Mouse (Mus musculus): ENCODE results near the gene Ms4a4a.
"Not testable (repeated sequence)": the region's sequence is repeated elsewhere in the genome, so short reads cannot be mapped to it uniquely, and the experiment has no call there.

The Ms4a4a gene

DNA sequence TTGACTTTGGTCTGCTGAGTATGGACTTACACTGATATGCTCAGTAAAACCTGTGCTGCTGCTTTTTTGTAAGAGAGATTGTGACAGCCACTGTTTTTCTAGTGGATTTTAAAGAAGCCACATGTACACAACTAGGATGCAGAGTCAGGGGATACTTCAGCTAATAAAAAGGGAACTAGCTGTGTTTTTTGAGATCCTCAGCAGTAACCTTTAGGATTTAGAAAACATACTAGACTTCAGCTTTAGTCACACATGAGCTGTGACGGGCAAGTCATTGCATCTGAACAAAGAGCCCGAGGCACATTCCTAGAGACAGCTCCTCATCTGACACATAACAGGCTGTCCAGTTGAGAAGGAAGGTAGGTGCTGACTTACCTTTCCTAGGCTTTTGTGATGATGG lies at the start of gene Ms4a4a:
Gene Ms4a4a (plus strand): TSS at position 251 of the 400 bp plus-strand sequence.
- no peak for DNase-seq (ENCODE audit: low spot score in 2 of 2)

DNA sequence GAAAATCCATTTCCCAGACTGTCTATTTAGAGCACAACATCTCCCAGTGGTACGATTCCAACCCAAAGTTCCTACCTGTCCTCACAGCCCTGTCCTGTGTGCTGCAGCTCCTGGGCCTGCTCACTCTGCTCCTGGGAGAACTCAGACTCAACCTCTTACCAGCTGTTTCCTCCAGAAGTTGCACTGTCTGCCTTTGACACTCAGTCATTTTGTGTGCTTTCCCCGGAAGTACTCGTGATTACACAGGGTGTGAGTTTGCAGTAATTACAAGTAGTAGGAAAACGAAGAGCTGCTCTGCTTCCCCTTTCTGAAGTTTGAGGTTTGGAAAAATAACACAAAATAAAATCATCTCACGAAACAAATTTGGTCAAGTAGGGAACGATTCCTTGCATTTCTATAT lies 39.4 kb upstream of the Ms4a4a start, which contains the start of gene Ms4a7:
Gene Ms4a7 (minus strand): TSS at position 215 of the 400 bp plus-strand sequence.
- DNase-seq (ENCODE audit: low spot score in 2 of 2): no peak

DNA sequence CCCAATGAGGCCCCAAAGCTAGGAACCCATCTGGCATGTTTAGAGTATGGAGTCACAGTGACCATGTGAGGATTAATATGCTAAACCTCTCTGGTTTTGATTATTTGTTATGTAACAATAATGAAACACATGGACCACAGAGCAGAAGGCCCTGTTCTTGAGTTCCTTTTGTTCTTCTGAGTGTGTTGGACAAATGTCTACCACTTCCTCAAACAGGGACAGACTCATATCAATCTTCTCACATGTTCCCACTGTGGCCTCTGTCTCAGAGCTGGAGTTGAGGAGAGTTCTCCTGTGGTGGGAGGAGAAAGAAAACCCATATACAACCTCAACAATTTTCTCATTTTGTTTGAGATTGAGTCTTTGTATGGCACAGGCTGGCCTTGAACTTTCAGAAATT lies 32.2 kb upstream of the Ms4a4a start:
- no peak for DNase-seq (ENCODE audit: low spot score in 2 of 2)

DNA sequence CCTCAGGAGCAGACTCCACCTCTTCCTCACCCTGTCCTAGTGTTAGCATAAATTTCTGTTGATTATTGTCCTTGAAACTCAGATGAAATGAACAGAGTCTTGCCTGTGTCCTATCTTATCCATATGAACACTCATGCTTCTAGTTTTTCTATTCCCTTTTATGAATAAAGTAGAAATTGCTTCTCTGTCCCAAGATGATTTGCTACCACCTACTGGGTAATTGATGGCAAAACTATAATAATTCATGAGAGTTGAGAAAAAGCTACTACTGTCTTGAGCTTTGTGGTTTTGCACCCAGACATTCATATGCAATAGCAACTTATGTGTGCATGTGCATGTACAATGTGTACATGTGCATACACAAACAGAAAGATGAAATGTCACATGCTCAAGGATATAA lies 31.3 kb upstream of the Ms4a4a start:
- no peak for DNase-seq (ENCODE audit: low spot score in 2 of 2)

DNA sequence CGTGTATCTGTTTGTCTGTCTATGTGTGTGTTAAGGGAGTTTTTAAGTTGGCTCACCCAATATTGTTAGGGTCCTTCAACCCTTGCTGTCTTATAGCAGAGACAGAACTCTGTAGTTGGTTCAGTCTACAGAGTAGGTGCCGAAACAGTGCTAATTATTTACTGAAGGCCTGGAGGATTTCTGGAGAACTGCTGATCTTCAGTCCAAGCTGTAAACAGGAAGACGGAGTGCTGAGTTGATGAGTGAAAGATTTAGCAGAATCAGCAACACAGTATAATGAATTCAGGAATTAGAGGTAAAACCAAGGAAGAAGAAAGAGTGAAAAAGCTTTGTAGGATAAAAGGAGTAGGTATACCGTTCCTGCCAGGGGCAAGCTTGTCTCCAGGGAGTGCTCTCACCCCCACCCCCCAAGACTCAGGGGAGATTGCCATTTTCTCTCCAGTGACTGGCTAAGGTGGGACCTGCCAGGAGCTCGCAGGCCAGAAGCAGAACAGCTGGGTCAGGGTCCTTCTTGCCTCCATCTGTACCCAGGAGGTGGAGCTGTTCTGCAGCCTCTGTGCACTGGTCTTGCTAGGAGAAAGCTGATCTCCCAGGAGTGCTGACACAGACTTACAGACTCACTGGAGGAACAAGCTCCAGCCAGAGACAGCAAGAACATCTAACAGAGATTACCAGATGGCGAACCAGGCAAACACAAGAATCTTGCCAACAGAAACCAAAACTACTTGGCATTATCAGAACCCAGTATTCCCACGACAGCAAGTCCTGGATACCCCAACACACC lies 25.4 kb upstream of the Ms4a4a start:
- no peak for DNase-seq (ENCODE audit: low spot score in 2 of 2)

DNA sequence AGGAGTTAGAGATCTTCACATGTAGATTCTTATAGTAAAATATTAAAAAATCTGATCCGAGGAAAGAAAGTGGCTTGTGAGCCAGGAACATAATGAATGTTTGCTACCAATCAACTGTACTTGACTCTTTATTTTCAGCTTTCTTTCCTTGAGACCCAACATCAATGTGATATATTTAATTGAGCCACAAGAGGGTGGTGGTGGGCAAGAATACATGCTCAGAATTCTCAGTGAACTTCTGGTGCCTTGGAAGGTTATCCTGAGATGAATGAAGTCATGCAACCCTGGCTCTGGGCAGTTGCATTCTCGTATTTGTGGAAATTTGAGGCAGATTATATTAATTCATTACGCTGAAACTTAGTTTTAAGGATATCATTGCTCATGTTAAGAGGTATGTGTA lies 23.4 kb upstream of the Ms4a4a start:
- DNase-seq (ENCODE audit: low spot score in 2 of 2): no peak

DNA sequence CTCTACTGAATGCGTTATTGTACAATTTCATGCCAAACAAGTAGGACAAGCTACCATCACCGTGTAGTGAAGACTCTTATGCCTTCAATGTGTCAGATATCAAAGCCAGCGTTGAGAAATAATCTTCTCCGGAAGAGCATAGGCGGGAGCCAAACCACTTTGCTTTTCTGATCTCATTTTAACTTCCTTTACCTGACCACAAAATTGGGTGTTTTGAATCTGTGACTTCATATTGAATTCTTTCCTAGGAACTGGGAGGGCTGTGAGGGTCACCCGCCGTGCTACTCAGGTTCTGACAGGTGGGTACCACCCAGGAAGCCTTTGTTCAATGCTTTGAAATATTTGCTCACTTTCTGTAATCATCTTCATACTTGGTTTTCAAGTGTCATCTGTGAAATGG lies 19.6 kb upstream of the Ms4a4a start:
- no peak for DNase-seq (ENCODE audit: low spot score in 2 of 2)

DNA sequence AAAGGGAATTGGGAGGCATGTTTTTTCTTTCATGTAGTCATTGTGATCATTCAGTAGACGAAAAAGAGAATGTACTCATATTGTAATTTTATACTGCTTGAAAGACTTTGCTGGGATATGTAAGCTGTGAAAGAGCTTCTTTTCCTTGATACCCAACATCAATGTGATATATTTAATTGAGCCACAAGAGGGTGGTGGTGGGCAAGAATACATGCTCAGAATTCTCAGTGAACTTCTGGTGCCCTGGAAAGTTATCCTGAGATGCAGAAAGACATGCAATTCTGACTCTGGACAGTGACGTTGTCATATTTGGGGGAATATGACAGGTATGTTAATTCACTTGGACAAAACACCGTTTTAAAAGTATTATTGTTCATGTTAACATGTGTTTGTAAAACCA lies 15.2 kb upstream of the Ms4a4a start:
- DNase-seq (ENCODE audit: low spot score in 2 of 2): no peak

DNA sequence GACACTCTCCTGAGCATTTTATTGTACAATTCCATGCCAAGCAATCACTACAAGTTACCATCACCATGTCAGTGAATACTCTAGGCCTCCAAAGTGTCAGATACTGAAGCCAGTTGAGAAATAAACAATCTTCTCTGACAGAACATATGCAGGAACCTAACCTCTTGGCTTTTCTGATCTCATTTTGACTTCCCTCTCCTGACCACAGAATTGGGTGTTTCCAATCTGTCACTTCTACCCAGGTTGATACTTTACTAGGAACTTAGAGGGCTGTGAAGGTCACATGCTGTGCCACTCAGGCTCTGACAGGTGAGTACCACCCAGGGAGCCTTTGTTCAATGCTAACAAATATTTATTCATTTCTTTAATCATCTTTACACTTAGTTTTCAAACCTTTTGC lies 13.3 kb upstream of the Ms4a4a start:
- no peak for DNase-seq (ENCODE audit: low spot score in 2 of 2)

DNA sequence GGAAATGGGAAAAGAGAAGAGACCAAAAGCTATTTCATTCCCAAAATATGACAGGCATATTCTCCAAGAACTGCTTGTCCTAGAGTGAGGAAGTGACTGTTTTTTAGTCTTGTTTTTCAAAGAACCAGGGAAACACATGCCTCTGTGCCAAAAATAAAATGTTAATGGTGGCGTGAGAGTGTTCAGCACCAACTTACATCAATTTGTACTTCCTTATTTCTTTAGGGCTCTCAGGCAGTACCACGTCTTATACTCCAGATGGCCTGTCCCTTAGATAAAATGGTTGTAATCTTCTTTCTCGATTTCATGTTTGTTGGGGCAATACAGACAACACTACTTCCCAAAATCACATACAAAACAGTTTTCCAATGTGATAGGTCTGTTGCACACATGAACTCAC lies 7.0 kb upstream of the Ms4a4a start:
- DNase-seq (ENCODE audit: low spot score in 2 of 2): no peak

DNA sequence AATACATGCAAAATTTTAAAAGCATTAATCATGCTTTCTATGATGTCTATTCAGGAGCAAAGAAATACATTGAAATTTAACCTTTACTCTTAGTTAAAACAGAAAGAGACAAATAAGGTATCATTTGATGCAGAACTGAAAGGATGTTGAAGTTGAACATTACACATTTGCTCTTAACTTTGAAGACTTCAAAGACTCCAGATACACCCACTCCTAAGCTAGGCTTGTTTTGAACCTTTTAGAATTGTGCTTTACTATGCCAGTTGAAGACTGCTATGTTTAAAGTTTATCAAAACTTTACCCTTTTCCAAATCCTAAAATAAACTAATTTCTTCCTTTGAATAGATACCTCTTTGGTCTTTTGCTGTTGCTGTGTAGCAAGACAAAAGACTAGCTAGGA lies 4.1 kb upstream of the Ms4a4a start:
- DNase-seq (ENCODE audit: low spot score in 2 of 2): no peak

DNA sequence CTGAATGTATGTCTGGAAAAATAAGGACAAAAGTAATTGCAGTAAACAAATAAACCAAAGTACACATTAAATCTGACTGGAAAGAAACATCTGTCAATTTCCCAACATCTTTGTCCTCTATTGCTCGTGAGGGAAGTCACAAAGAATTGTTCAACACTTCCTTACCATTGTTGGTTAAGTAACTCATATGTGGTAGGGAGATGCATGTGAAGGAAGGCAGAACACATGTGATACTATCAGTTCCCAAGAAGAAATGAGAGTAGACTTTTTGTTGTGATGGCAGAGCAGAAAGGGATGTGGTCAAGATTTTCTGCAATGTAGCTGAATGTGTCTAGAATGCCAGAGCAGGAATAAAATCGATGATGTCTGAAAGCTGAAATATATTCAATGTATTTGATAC lies 1.1 kb downstream of the Ms4a4a start:
- no peak for DNase-seq (ENCODE audit: low spot score in 2 of 2)

DNA sequence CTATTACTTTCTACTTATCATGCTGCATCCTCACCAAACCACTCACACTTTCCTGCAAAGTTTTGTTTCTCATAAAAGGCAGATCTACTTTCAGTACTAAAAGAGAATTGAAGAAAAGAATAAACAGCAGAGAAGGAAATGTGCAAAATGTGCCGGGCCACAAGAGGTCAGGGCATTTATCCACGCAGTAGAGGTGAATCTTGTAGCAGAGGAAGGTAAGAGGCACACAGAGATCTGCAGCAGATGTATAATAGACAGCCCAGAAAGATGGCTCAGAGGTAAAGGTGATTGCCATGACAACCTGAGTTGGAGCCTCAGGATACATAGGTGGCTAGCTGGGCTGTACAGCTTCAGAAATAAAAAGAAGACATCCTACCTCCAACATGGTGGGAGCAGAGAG lies 11.8 kb downstream of the Ms4a4a start:
- DNase-seq (ENCODE audit: low spot score in 2 of 2): no peak

DNA sequence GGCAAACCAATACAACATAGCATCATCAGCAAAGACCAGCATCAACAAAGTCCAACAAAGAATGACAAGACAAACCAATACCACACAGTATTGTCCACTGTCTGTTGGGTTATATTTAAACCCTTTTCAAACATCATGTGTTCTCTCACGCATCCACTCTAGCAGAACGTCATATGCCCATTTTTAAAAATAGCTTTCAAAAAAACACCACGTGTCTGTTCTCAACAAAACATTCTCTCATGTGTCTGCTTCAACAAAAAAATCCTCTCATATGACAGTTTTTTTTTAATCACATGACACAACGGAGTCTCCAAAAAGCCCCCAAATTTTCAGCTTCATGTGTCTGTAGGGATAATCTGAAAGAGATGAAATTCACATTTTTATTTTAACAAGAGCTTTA lies 12.4 kb downstream of the Ms4a4a start:
- no peak for DNase-seq (ENCODE audit: low spot score in 2 of 2)

DNA sequence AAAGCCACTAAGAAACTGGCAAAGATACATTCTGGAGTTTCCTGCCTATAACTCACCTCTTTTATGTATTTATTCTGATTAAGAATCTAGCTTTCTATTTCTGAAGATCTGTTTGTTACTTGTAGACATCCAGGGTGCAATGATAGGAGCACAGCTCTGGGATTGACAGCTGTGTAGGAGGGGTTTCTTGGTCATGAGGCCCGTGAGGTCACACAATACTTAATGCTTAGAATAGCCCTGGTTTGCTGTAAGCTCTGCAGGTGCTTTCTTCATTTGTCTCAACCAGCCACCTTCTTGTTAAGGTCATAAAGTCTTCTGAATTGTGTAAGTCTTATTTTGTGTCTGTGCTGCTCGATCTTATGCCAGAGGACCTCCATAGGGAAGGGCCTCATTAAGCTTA lies 13.6 kb downstream of the Ms4a4a start:
- no peak for DNase-seq (ENCODE audit: low spot score in 2 of 2)

DNA sequence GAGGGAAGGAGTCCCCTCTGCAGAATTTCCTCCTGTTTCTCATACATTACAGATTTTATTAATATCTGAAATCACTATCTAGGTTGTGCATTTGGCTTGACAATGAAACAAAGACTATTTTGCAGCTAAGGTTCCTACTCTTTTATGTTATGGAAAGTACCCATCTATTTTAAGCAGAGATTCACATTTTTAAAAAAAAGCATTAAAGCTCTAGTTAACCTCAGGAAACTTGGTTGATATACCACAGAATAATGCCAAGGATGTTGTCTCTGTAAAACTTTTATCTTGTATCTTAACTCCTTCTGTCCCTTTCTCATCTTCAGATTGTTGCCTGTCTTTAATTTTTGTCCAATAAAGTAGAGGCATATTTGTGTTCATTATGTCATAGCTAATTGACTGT lies 20.4 kb downstream of the Ms4a4a start:
- no peak for DNase-seq (ENCODE audit: low spot score in 2 of 2)

DNA sequence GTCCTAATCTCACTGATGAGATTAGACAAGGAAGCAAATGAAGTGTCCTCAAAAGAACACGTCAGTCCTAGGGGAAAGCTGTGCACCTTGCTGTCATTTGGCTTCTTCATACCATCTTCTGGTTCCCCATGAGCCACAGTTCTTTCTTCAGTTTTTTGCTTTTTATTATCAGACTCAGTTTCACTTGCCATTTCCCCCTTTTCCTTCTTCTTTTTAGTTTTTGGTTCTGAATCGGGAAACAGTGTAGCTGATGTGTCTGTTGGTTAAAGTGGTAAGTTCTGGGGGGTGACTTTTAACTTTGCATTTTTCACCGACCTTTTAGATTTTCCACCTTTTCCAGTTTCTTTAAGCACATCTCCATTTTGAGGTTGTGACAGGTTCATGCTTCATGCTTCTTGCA lies 29.2 kb downstream of the Ms4a4a start, which contains the start of gene Ms4a4c:
Gene Ms4a4c (plus strand): TSS at position 244 of the 400 bp plus-strand sequence.
- DNase-seq (ENCODE audit: low spot score in 2 of 2): no peak

DNA sequence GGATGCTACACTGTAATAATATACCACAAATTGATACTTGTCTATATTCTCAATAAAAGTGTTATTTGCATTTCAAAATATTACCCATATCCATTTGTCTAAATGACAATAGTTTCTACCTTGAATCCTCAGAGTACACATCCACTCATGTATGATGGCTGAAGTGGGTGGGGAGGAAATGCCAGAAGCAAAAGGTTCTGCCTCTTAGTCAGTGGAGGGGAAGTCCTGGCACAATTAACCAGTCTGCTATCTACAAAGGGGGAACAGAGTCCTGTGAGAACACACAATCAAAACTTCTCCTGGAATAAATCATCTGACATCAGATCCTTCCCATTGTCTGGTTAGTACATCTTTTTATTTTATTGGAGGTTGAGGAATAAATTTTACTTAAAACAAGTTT lies 32.1 kb downstream of the Ms4a4a start:
- DNase-seq (ENCODE audit: low spot score in 2 of 2): no peak

DNA sequence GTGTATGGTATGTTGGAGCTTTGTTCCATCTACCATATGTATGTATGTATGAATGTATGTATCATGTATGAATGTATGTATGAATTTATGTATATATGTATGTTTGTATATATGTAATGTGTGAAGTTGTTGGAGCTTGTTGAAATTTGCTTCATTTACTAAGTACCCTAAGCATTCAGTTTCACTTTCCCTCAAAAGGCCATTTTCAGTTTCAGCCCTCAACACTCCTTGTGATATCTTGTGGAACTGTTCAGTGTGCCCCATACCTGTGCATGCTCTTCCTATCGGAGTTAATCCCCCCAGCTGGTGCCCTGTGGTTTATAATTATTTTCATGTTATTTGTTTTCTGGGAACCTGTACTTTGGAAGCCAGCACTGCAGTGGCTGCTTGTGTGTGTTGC lies 33.3 kb downstream of the Ms4a4a start:
- no peak for DNase-seq (ENCODE audit: low spot score in 2 of 2)

DNA sequence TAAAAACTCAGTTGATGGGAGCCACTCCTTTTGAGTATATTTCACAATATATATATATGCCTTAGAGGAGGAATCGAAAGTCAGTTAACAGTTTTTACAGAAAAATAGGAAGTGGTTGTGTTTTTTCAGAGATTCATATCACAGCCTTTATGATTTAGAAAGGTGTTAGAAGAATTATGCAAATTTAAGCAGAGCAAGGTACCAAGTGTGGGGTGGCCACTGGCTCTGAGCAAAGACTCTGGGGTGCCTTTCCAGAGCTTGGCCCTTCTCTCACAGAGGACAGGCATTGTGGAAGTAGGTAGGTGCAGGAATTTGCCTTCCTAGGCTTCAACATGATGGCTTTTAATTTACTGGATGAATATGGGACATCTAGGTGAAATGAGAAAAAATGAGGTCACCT lies 36.3 kb downstream of the Ms4a4a start:
- DNase-seq (ENCODE audit: low spot score in 2 of 2): no peak

DNA sequence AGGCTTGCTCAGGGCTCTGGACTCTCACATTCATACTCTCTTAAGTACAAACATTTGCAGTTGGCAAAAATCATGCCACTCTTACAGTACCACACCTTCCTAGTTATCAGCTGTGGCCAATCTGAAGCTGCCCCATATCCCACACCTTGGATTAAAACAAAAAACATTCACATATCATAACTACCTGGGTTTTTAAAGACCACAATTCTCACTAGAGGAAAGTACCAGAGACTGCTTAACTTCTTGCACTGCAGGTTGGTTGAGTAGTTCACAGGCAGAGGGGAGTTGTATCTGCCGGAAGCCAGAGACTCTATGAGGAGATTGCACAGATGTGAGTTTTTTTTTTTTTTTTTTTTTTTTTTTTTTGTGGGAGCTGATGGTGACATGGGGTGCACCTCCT lies 38.8 kb downstream of the Ms4a4a start:
- DNase-seq (ENCODE audit: low spot score in 2 of 2): no peak

DNA sequence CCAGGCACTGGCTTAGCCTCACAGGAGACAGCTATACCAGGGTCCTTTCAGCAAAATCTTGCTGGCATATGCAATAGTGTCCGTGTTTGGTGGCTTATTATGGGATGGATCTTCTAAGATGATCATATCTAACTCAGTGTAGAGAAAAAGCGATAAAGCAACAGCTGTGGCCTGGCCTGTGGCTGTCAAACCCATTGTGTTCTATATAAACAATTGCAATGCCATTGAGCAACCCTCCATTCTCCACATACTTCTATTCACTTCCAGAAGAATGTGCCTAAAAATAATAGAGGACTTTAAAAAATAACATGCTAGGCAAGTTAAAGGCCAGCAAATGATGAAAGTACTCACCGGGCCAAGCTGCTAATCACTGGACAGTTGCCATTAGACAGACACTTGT lies 40.3 kb downstream of the Ms4a4a start:
- DNase-seq (ENCODE audit: low spot score in 2 of 2): no peak

DNA sequence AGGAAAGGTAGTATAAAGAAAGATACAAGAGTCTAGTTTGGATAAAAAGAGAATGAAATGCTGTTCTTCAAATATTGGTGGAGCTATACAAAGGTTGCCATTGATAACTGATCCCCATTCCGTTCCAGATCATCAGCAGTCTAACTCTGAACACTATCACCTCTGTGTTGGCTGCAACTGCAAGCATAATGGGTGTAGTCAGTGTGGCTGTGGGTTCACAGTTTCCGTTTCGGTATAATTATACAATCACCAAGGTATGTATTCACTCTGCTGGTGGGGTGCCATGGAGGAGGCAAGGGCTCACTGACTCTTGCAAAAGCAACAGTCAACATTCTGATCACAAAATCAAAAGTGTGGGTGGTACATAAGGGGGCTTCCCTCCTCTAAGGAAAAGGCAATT lies 43.5 kb downstream of the Ms4a4a start:
- DNase-seq (ENCODE audit: low spot score in 2 of 2): not testable (repeated sequence)

DNA sequence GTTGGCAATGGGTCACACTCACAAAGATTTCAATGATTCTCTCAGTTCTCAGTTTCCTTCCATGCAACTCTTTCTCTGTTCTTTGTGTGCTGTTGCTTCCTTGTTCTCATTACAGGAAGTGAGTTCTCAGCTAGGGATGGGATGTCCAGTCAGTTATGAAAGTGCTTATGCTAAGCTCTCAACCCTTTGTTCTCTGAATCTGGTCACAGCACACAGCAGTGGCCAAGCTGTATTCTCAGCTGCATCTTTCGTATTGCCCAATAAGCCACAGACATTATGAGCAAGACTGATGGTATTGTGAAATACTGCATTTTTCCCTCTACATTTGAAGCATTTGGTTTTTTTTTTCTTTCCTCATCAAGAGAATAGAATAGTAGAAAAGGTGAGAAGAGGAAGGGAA lies 55.9 kb downstream of the Ms4a4a start:
- DNase-seq (ENCODE audit: low spot score in 2 of 2): not testable (repeated sequence)

Data from urinary bladder, adult 18-20 months (tissue).